Mouse (Mus musculus) macrophage (primary cell): ENCODE data around the gene Hist2h2ab. TPM values are rescaled to one million over a fixed set of nuclear protein-coding genes. Genes with fewer than 3 reads are reported as not detected.
"Not testable (repeated sequence)": the region's sequence is repeated elsewhere in the genome, so short reads cannot be mapped to it uniquely, and the experiment has no call there.

Experiments
- H3K27ac ChIP-seq: fragments of 350-480 bp; formaldehyde crosslinking; 2 replicates; pipeline ENCODE4 v1.9.0; 2021
- H3K36me3 ChIP-seq: fragments of 350-480 bp; formaldehyde crosslinking; 2 replicates; pipeline ENCODE4 v1.9.0; 2021; ENCODE audit errors: inconsistent target
- H3K4me3 ChIP-seq: fragments of 350-480 bp; formaldehyde crosslinking; 2 replicates; pipeline ENCODE4 v1.9.0; 2021; ENCODE audit errors: inconsistent target
- H3K79me2 ChIP-seq: fragments of 350-480 bp; formaldehyde crosslinking; 2 replicates; pipeline ENCODE4 v1.9.0; 2021; ENCODE audit errors: inconsistent target
- WGBS: methylation state at CpG from one replicate; pipeline ENCODE4 v1.1.7; 2026; ENCODE audit warnings: inconsistent platforms; ENCODE audit not compliant: missing documents; 5-methylcytosine and 5-hydroxymethylcytosine counted together
- polyA plus RNA-seq: library from polyadenylated mRNA; stranded (reverse); fragments of 250-400 nt; gene quantifications from 3 replicates; pipeline ENCODE4 v1.2.4, GENCODE M21; 2018; ENCODE audit warnings: inconsistent platforms

The Hist2h2ab gene
- polyA plus RNA-seq, 1 experiment from 2014 or later, result not detected

DNA sequence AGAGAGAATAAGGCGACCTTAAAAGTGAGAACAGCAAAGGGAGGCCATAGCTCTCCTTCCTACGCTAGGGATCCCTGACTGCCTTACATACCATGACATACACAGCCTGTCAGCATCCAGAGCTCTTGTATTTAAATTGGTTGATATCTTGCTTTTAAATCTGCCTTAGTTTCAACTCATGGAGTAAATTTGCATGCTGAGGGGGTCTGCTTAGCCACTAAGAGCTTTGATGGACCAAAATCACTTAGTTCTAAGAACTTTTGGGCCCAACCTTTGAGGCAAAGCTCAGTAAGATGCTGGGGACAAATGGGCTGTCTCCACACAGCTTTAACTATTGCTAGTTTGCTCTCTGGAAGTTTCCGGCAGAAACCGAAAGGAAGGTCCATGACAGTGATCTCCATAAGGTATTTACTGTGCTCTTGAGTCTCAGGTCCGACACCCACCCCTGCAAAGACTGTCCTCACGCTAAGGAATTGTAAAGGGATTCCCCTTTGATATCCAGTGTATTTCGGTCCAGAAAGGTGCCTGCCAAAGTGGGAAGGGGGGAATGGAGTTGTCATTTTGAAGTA, 17.8 kb downstream of the Hist2h2ab start:
- 72% methylated on average over 7 of the region's 7 CpGs for WGBS
- Histone ChIP-seq H3K36me3 (no peaks in the 10 kb centered on the region), H3K27ac (peak overlapping the region; percentile 74), H3K79me2 (no peaks in the 10 kb centered on the region), H3K4me3 (peak overlapping the region; percentile 43)

DNA sequence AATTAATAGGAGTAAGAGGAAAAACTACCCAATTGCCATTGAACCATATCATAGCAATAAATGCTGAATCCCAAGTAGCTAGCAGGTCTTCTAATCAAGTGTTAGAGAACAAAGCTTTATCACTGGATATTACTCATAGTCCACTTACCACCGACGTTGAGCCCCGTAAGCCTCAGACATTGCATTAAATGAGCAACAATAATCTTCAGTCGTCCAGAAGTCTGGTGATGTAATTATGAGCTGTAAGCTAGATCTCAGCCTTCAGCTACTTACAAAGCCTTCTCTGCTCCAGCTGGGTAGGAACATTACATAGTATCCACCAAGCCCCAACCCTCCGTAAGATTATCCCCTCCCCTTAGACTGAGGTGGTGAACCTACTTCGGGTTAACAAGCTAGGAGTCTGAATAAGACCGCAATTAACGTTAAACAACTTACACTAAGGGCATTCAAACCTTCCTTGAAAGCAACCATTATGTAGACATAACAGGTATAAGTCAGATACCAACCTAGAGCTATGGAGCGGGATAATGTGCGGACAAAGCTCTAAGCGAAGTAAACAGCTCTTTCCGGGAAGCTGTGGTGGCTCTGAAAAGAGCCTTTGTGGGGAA, 18.3 kb downstream of the Hist2h2ab start:
- peak overlapping the region; percentile 74 for H3K27ac ChIP-seq
- no peaks in the 10 kb centered on the region for H3K36me3 ChIP-seq
- 11% methylated on average over 11 of the region's 12 CpGs for WGBS
- peak overlapping the region; percentile 43 for H3K4me3 ChIP-seq
- no peaks in the 10 kb centered on the region; the same call in 1 of the 2 replicates for H3K79me2 ChIP-seq

DNA sequence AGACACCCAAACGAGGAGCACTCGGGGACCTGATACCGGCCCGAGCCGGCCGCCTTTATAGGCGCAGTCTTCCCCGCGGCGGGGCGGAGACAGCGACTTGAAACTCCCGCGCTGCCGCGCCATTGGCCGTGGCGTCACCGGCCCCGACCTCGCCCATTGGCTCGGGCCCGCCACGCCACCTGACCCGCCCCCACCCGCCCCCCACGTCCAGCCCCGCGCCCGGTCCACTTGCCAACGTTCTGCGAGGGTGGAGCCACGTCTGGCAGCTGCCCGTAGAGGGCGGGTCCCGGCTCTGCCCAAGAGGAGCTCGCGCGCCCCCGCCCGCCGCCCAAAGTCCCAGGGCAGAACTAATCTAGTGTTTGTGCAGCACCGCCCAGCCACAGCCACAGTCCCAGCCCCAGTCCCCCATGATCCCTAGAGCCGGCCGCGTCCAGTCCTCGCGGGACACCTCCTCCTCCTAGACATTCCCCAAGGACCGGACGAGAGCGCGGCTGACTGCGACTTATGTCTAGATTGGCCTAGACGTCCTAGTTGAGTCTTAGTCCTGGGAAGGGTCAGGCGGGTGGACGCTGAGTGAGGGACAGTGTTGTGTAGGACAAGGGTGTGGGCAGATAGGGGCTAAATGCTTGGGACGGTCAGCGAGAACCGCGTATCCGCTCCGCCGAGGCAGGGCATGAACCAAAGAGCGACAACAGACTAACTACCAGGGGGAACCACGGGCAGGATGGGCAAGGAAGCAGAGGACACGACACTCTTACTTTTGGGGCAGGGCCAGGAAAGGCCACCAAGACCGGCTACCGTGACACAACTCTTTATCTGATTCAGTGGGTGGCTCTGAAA, 19.5 kb downstream of the Hist2h2ab start, which contains the start of gene Hist2h3c2:
TSS of gene Hist2h3c2 (minus strand) at position 174 of the 840 bp plus-strand sequence.
- not testable (repeated sequence) for H3K36me3 ChIP-seq, H3K79me2 ChIP-seq
- WGBS, result no CpG with 5 or more reads among the region's 68 CpGs
- H3K4me3 ChIP-seq, result peak within 1 kb of the TSS; percentile 43
- H3K27ac ChIP-seq, result peak within 1 kb of the TSS; percentile 74

- H3K36me3 ChIP-seq, H3K79me2 ChIP-seq: not testable (repeated sequence)
- Histone ChIP-seq H3K4me3 (peak within 1 kb of the TSS; percentile 24; the same call in 1 of the 2 replicates), H3K27ac (peak within 1 kb of the TSS; percentile 76)
- 7% methylated on average over 14 of the region's 85 CpGs for WGBS
Measured at GRCm38 (mm10) chr3:96239949-96240798, 20.5 kb downstream of the Hist2h2ab start, which contains the start of gene Hist2h2aa2. TSS of gene Hist2h2aa2 (minus strand) at chr3:96240276.

- Histone ChIP-seq H3K27ac (peak overlapping the region; percentile 76), H3K4me3 (no peak overlapping the region), H3K36me3 (no peaks in the 10 kb centered on the region), H3K79me2 (no peaks in the 10 kb centered on the region; the same call in 1 of the 2 replicates)
- WGBS, result 89% methylated on average over 9 of the region's 9 CpGs
Measured at GRCm38 (mm10) chr3:96240799-96241197, 21.1 kb downstream of the Hist2h2ab start.

- WGBS, result 82% methylated on average over 4 of the region's 7 CpGs
- no peaks in the 10 kb centered on the region for H3K36me3 ChIP-seq
- H3K27ac ChIP-seq, result peak overlapping the region; percentile 99
- peak overlapping the region; percentile 54; the same call in 1 of the 2 replicates for H3K4me3 ChIP-seq
- H3K79me2 ChIP-seq, result peaks cover 19% of the 10 kb centered on the region; the same call in 1 of the 2 replicates
Measured at GRCm38 (mm10) chr3:96243921-96244572, 24.4 kb downstream of the Hist2h2ab start.

DNA sequence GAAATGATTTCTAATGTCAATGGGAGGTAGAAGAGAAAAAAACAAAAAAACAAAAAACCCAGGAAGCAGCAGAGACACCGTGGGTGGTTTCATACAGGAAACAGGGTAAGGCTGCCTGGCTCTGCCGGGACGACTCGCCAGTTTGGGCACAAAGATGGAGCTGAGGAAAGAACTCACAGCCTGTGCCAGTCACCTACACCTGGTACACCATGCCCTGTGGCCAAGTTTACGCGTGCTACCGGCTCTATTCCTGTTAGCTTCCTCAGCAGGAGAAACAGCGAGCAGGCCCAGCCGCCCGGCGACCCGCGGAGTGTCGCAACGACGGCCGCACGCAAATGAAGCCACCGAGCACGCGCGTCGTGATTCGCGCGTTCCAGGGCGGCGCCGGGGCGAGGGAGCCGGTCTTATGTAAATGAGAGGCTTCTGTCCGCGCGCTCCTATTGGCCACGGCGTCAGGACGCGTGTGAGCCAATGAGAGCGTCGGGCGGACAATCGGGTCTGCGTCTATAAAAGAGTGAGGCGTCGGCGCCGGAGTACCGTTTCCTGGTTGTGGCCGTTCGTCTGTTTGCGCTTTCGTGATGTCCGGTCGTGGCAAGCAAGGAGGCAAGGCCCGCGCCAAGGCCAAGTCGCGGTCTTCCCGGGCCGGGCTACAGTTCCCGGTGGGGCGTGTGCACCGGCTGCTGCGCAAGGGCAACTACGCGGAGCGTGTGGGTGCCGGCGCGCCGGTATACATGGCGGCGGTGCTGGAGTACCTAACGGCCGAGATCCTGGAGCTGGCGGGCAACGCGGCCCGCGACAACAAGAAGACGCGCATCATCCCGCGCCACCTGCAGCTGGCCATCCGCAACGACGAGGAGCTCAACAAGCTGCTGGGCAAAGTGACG, 25.6 kb downstream of the Hist2h2ab start, which contains the start of gene Hist2h2aa1:
TSS of gene Hist2h2aa1 (plus strand) at position 495 of the 884 bp plus-strand sequence.
- H3K36me3 ChIP-seq, result not testable (repeated sequence)
- WGBS, result 0% methylated on average over 8 of the region's 88 CpGs
- Histone ChIP-seq H3K4me3 (peak within 1 kb of the TSS; percentile 54), H3K79me2 (peaks cover 21% of the 10 kb centered on the region; the same call in 1 of the 2 replicates), H3K27ac (peak within 1 kb of the TSS; percentile 99)

- Histone ChIP-seq H3K79me2 (peaks cover 21% of the 10 kb centered on the region; the same call in 1 of the 2 replicates), H3K27ac (peak overlapping the region; percentile 58), H3K4me3 (peak overlapping the region; percentile 23; the same call in 1 of the 2 replicates)
- WGBS, result no CpG with 5 or more reads among the region's 21 CpGs
- H3K36me3 ChIP-seq, result not testable (repeated sequence)
Measured at GRCm38 (mm10) chr3:96246018-96246417, 26.4 kb downstream of the Hist2h2ab start.

- Histone ChIP-seq H3K79me2 (peaks cover 21% of the 10 kb centered on the region; the same call in 1 of the 2 replicates), H3K4me3 (peak within 1 kb of the TSS; percentile 50), H3K27ac (peak within 1 kb of the TSS; percentile 62)
- not testable (repeated sequence) for H3K36me3 ChIP-seq
- no CpG with 5 or more reads among the region's 47 CpGs for WGBS
Measured at GRCm38 (mm10) chr3:96246427-96246856, 26.8 kb downstream of the Hist2h2ab start, which contains the start of gene Hist2h3c1. TSS of gene Hist2h3c1 (plus strand) at chr3:96246685.

DNA sequence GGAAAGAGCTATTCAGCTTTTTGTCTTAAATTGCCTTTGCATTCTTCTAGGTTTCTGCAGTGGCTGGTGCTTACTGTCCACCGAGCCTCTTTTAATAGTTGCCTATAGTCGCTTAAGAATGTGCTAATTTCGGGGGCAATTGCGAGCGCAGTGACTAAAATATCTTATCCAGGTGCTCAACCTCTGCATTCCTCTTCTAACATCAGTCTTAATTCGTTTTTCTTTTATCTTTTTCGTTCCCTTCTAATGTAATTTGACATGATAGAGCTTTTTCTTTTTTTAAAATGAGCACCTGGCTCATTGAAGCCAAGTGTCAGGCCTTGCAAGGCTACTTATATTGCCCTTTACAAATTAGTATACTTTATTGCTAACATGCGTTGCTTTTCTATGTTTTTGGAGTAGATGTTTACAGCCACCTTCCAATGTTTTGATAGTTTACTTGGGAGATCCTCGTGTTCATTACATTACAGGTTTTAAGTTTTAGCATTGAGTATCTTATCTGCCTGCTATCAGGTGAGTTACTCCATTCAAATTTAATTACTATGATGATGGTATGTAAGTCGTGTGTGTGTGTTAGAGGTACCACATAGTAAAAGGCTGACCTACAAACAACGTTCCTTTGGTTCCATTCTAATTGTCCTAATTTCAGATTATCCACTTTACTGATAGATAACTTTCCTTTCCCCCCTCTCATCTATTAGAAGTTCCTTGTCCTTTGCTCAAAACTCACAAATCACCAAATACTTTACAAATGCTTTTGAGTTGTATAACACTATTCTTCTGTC, 27.9 kb downstream of the Hist2h2ab start:
- peak overlapping the region; percentile 50 for H3K4me3 ChIP-seq
- H3K36me3 ChIP-seq, result no peaks in the 10 kb centered on the region
- WGBS, result 28% methylated on average over 11 of the region's 11 CpGs

GRCm38 (mm10) chr3:96248141-96249033, 28.7 kb downstream of the Hist2h2ab start:
- WGBS, result 73% methylated on average over 6 of the region's 6 CpGs
- peak overlapping the region; percentile 62 for H3K27ac ChIP-seq
- H3K4me3 ChIP-seq, result peak overlapping the region; percentile 50
- no peaks in the 10 kb centered on the region for H3K36me3 ChIP-seq
- peaks cover 21% of the 10 kb centered on the region; the same call in 1 of the 2 replicates for H3K79me2 ChIP-seq

More for the DNA sequence above, 27.9 kb downstream of the Hist2h2ab start:
- Histone ChIP-seq H3K27ac (peak overlapping the region; percentile 62), H3K79me2 (peaks cover 21% of the 10 kb centered on the region; the same call in 1 of the 2 replicates)
